Mouse (Mus musculus) layer of hippocampus, adult 2 months (tissue): ENCODE measurements around the gene Slc25a12. TPM values are rescaled to one million over a fixed set of nuclear protein-coding genes. Genes with fewer than 3 reads are reported as not detected.

Experiments
- DNase-seq, 2 experiments: peaks; one replicate each; pipeline ENCODE4 v3.0.0; 2022; ENCODE audit warnings: low spot score in 2 of 2
- H3K27ac ChIP-seq: fragments of 200-600 bp; 2 replicates; pipeline ENCODE4 v1.8.1; 2022
- H3K4me3 ChIP-seq: fragments of 200-600 bp; 2 replicates; pipeline ENCODE4 v1.8.1; 2022; ENCODE audit warnings: mild to moderate bottlenecking
- CTCF ChIP-seq: fragments of 200-600 bp; conservative IDR thresholded peaks from 2 replicates; pipeline ENCODE4 v1.8.1; 2022; ENCODE audit warnings: antibody characterized with exemption, mild to moderate bottlenecking, moderate library complexity
- total RNA-seq, 2 experiments: library from RNA; stranded (reverse); gene quantifications; 2 replicates each; pipeline ENCODE4 v1.2.3; 2021

Gene Slc25a12
- total RNA-seq, 2 experiments from 2014 or later: 155 TPM

DNA sequence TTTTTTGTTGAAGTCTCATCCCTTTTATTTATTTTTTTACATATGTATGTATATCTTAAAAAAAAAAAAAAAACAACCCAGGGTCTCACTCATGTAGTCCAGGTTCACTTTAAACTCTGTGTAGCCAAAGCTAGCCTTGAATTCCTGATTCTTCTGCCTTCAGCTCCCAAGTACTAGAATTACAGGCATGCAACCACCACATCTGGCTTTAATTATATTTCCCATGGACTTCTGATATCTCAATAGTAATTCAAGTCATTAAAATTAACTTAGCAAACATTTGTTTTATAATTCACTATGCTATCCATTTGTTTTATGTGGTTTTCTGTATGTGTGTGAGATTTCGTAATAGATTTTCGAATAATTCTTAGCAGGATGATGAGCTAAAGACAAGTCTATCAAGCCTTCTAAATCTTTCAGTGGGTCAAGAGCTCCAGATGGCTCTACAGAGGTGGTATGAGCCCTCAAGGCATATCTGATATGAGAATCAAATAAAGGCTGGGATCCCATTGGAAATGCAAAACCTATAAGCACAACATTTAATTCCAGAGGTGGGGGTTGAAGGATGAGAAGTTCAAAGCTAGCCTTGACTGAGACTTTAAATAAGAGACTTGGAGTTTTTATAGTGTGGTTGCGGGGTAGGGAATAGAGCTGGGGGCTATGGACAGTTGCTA is 51.3 kb downstream of the Slc25a12 start:
- H3K27ac ChIP-seq: no peak overlapping the region
- no peak for DNase-seq
- no peak for TF ChIP-seq CTCF
- H3K4me3 ChIP-seq: no peak overlapping the region

DNA sequence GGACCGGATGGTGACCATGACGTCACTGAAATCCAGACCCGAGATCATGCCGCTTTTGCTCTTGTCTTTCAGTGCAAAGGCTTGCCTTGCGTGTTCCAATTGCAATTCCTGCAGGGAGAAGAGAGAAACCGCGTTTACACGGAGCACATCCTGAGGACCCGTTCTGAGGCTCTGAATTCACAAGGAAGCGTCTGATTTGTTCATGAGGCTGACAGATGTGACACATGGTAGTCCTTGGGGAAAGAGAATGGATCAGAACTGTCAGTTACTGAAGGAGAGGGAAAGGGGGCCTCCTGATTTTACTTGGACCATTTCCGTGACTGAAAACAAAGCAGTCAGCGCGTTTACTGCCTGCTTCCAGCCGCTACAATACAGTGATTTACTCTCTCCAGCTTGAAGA is 52.5 kb downstream of the Slc25a12 start:
- no peak for TF ChIP-seq CTCF
- H3K4me3 ChIP-seq: no peak overlapping the region
- no peak for DNase-seq
- no peak overlapping the region for H3K27ac ChIP-seq

DNA sequence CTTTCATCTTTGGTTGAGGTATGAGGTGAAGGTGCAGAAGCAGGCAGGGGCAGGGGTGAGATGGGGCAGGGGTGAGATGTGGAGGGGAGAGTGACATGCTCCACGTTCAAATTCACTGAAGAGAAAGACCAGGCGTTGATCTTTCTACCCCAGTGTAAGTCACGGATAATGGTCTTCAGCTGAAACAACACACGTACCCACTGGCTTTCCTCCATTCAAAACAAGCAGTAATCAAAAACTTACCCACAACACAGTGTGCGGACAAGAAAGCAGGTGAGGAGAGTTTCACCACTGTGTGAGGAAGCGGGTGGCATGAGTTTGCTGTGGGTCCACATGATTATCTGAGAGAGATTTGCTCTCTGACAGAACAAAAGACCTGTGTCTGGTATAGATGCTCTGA is 53.5 kb downstream of the Slc25a12 start:
- no peak overlapping the region for H3K27ac ChIP-seq
- TF ChIP-seq CTCF: no peak
- no peak for DNase-seq
- H3K4me3 ChIP-seq: no peak overlapping the region

DNA sequence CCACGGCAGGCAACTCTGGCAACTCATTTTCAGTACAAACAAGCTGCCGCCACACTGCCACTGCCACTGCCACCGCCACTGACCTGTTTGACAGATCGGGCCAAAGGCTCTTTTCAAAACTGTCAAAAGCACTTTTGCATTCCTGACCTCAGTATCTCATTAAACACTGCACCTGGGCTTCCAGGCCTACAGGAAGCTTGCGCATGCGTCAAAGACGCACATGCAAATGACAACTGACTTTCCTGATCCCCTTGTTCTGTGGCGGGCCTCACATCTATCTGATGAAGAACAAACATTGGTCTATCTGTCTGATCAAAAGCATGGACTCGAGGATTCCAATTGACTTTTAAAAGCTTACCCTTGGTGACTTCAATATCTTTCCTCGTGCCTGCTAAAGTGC is 55.5 kb downstream of the Slc25a12 start:
- Histone ChIP-seq H3K27ac (no peak overlapping the region), H3K4me3 (no peak overlapping the region)
- DNase-seq: no peak
- no peak for TF ChIP-seq CTCF

DNA sequence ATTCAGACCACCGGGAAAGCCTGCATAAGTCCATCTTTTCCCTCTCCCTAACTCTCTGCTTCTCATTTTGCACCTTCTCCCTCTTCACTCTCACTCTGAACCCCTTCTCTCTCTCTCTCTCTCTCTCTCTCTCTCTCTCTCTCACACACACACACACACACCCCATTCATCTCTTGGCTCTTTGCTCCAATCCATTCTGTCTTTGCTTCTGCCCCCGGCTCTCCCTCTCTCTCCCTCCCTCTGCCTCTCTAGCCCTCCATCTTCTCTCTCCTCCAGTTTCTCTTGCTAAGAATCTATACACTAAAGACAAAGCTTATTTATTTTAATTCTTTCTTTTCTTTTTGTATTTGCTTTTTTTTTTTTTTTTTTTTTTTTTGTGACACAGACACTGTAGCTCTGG is 57.8 kb downstream of the Slc25a12 start:
- DNase-seq: no peak
- H3K4me3 ChIP-seq: no peak overlapping the region
- TF ChIP-seq CTCF: no peak
- H3K27ac ChIP-seq: no peak overlapping the region

DNA sequence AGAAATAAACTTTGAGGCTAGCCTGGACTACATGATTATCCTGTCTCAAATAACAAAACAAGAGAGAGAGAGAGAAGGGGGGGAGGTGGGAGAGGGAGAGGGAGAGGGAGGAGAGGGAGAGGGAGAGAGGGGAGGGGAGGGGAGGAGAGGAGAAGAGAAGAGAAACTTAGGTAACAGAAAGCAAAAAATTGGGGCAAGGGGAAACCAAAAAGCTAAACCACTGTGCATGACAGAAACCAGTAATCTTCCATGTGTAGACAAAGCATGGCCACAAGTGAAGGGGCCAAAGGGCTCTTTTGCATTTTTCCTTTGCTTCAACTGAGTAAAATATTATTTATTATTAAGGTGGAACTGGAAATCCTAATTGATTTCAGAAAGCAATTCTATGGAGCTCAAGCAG is 61.2 kb downstream of the Slc25a12 start:
- no peak for TF ChIP-seq CTCF
- DNase-seq: no peak
- no peak overlapping the region for H3K27ac ChIP-seq
- no peak overlapping the region for H3K4me3 ChIP-seq

DNA sequence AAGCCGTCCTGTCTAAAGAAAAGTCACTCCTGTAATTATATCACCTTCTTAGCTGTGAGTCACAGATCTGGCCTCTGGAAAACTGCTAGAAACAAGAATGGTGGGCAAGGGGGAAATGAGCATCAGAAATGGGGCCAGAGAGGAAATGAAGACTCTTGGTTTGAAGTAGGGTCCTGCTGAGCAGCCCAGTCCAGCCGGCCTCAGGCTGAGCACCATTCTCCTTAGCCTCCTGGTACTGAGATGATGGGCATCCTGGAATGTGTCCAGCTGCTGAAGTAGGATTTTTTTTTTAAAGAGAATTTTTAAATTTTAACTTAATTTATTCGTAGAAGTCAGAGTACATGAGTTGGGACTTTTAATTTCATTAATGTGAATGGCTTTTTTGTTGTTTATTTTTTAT is 62.7 kb downstream of the Slc25a12 start:
- H3K27ac ChIP-seq: no peak overlapping the region
- DNase-seq: no peak
- TF ChIP-seq CTCF: no peak
- no peak overlapping the region for H3K4me3 ChIP-seq

DNA sequence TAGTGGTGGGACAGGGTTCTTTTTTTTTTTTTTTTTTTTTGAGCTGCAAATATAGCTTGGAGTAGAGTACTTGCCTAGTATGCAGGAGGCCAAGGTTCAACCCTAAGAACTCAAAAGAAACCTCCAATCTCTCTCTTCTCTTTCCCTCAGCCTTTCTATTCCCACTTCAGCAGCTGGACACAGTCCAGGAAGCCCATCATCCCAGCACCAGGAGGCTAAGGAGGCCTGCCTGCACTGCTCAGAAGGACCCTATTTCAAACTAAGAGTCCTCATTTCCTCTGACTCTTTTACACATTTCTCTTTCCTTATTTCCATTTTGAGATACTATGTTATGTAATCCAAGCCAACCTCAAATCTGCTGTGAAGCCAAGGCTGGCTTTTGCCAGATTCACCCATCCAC is 64.3 kb downstream of the Slc25a12 start:
- TF ChIP-seq CTCF: no peak
- DNase-seq: no peak
- Histone ChIP-seq H3K27ac (peak overlapping the region; percentile 18; the same call in 1 of the 2 replicates), H3K4me3 (no peak overlapping the region)

DNA sequence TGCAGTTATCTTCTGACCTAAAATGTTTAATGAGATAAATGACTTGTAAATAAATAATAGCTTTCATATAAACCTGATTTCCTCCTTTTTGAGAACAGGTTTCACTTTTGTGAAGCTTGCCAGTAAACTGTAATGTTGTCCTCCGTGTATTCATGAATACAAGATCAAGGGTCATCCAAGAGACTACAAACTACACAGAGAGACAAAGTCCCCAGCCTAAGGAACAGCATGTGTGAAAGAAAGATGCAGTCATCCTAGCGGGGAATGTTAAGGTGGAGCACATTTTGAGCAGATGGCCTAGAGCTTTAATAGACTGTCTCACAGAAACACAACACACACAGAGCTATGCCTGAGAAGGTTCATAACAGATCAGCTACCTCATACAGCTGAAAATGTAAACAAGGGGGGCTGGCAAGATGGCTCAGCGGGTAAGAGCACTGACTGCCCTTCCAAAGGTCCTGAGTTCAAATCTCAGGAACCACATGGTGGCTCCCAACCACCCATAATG is 65.3 kb downstream of the Slc25a12 start:
- no peak for DNase-seq
- Histone ChIP-seq H3K27ac (no peak overlapping the region), H3K4me3 (no peak overlapping the region)
- TF ChIP-seq CTCF: no peak

DNA sequence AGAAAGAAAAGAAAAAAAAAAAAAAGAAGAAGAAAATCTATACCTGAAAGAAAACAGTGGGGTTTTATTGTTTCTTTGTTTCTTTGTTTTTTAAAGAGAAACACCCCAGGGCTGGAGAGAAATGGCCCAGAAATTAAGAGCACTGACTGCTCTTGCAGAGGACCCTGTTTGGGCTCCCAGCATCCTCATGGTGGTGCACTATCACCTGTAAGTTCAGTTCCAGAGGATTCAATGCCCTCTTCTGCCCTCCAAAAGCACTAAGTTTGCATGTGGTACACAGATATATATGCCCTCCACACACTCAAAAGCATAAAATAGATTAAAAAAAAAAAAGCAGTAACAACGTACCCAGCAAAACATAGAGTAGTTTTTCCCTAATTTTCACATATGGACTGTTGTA is 68.8 kb downstream of the Slc25a12 start:
- no peak for DNase-seq
- Histone ChIP-seq H3K27ac (no peak overlapping the region), H3K4me3 (no peak overlapping the region)
- TF ChIP-seq CTCF: peak; percentile 51

DNA sequence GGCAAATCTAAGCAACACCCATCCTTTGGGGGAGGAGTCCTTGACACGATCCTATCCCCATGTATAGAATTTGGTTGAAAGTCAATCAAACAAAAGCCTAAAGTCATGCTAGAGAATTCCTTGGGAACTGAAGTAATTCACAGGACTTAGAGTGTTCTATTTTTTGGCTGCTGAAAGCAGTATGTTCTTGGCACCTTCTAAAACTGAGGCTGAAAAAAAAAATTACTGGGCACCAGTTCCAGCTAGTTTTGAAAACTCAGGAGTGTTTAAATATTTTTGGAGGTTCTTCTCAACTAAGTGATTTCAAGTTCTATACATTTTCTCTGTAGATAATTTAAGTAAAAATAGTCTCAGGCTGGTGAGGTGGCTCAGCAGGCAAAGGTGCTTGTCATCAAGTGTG is 70.0 kb downstream of the Slc25a12 start:
- Histone ChIP-seq H3K27ac (no peak overlapping the region), H3K4me3 (no peak overlapping the region)
- DNase-seq: no peak
- no peak for TF ChIP-seq CTCF

DNA sequence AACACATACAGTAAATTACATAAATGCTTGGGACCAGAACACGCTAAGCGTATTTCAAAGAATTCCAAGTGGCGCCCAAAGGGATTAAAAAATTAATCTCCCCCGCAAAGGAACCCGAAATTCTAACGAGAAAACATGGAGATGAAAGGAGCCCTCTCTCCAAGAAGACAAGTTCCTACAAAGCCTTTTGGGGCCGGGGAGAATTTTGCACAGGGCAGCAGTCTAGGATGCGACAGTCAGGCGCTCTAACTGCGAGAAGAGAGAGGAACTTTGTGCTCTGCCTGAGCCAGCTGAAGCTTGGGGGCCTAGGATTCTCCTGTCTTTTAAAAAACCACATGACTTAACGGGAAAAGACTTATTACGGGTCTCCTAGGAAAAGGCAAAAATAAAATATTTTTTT is 71.7 kb downstream of the Slc25a12 start:
- DNase-seq: no peak
- Histone ChIP-seq H3K27ac (no peak overlapping the region), H3K4me3 (no peak overlapping the region)
- TF ChIP-seq CTCF: no peak

DNA sequence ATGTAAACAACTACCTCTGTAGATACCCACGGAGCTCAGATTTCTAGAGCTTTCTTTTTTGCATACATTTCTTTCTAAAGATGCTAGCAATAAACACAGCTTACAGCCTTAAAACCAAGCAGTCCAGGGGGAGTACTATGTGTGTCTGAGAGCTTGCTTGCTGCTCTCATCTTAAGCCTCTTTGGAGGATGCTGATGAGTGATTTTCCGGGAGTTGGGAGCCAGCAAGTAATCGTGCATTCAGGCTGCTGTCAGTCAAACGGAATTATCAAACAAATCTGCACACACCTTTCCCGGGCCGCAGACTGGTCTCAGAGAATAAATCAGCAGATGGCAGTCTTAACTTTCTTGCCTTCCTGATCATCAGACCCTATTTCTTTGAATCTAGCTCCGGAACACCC is 73.1 kb downstream of the Slc25a12 start:
- H3K4me3 ChIP-seq: no peak overlapping the region
- no peak for TF ChIP-seq CTCF
- H3K27ac ChIP-seq: no peak overlapping the region
- DNase-seq: no peak

DNA sequence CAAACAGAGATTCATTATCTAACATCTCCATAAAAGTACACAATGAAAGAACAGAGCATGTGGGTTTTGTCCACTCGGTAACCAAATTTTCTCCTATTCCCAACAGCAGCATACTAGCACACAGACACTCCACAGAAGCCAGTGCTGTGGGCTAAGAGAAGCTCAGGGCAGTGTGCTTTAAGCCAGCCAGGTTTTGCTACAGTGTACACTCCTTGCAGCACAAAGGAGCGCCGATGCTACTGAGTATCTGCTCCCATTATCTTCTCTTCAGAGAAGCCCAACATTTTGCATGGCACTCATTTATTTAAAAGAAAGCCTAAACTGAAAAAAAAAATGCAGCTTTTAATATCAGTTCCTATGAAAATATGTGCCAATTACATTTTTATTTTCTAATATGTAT is 73.6 kb downstream of the Slc25a12 start:
- no peak overlapping the region for H3K4me3 ChIP-seq
- no peak overlapping the region for H3K27ac ChIP-seq
- TF ChIP-seq CTCF: no peak
- DNase-seq: no peak
